Mouse (Mus musculus) retina, postnatal 1 day (tissue): ENCODE measurements around the gene Plcb4.
"Not testable (repeated sequence)": the region's sequence is repeated elsewhere in the genome, so short reads cannot be mapped to it uniquely, and the experiment has no call there.

ENCODE experiments used
- DNase-seq: peaks from one replicate; pipeline ENCODE4 v3.0.0-alpha.2; 2012

Gene Plcb4

DNA sequence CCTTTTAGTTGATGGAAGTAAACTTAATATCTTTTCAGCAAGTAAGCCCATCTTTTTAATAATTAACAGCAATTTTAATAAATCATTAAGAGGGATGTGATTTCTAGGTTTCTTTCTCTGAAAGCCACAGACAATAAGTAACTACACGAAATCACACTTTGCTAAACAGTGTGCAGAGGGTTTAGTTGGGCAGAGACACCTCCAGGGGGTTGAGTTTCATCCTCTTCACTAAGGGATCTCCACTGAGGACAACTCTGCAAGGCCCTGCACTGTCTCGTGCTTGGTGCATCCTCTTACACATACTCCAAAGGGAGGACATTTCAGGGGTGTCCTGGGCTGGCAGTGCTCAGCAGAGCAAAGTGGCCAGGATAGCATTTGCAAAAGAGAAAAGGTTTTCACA, 235.8 kb downstream of the Plcb4 start:
- no peak for DNase-seq

DNA sequence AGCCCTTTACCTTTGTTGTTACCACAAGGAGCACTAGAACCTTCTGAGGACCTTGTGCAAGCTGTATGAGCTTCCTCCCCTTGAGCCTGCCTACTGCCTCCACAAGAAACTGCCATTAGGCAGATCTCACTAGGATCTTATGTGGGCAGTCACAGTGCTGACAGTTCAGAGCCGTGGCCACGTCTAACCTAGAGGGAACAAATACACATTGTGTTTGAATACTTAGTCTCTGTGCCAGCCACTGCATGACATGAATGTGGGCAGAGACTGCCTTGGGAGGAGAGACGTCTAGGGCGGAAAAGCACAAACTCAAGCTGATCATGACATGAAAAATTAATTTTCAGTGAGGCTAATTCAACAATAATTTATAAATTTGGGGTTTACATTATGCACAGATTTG, 239.2 kb downstream of the Plcb4 start:
- no peak for DNase-seq

DNA sequence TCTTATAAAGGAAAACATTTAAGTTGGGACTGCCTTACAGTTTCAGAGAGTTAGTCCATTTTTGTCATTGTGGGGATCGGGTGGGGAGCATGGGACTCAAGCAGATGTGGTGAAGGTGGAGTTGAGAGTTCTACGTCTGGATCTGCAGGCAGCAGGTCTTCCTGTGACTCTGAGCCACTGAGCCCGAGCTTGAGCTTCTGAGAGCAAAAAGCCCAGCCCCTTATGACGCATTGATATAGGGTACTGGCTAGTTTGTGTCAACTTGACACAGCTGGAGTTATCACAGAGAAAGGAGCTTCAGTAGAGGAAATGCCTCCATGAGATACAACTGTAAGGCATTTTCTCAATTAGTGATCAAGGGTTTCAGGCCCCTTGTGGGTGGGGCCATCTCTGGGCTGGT, 241.1 kb downstream of the Plcb4 start:
- DNase-seq: not testable (repeated sequence)

DNA sequence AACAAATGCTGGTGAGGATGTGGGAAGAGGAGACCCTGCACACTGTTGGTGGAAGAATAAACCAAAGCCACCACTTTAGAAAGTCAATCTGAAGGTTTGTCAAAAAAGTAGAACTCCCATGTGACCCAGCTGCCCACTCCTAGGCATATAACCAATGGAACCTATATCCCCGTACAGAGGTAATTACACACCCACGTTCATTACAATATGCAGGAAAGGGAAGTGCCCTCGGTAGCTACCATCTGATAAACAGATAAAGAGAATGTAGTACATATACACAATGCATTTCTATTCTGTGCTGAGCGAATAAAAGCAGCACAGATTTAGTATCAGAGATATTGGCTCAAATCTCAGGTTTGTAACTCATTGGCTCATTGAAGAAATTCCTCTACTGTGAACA, 242.2 kb downstream of the Plcb4 start:
- DNase-seq: no peak

DNA sequence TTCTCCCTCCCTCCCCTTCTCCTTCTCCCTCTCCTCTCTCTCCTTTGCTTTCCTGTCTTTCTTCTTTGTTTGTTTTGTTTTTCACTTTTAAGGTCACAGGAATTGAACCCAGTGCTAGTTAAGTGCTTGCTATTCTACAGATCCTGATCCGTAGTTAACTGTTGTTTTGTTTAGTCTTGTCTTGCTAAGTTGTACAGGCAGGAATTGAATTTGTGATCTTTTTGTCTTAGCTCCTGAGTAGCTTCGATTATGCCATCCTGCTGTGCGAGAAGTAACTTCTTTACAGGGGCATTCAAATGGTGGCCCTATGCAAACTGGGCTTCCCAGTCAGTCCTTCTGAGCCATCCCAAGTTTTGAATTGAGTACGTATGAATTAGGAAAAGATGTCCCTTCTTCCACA, 245.5 kb downstream of the Plcb4 start:
- no peak for DNase-seq

DNA sequence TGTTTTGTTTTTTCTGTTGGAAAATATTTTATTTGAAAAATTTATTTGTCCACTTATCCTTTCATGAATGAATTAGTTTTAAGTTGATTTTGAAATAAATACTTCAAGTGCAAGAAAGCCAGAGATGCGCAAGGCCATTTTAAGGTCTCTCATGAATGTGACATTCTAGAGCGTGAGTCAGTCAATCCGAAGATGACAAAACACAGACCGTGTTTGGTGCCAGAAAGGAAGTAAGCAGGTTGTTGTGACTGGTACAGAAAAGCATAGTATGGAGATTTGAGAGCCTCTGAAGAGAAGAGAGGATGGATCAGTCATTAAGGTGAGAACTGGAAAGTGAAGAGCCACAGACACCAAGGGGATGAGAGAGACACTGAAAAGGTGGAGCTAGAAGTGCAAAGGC, 246.0 kb downstream of the Plcb4 start:
- no peak for DNase-seq

DNA sequence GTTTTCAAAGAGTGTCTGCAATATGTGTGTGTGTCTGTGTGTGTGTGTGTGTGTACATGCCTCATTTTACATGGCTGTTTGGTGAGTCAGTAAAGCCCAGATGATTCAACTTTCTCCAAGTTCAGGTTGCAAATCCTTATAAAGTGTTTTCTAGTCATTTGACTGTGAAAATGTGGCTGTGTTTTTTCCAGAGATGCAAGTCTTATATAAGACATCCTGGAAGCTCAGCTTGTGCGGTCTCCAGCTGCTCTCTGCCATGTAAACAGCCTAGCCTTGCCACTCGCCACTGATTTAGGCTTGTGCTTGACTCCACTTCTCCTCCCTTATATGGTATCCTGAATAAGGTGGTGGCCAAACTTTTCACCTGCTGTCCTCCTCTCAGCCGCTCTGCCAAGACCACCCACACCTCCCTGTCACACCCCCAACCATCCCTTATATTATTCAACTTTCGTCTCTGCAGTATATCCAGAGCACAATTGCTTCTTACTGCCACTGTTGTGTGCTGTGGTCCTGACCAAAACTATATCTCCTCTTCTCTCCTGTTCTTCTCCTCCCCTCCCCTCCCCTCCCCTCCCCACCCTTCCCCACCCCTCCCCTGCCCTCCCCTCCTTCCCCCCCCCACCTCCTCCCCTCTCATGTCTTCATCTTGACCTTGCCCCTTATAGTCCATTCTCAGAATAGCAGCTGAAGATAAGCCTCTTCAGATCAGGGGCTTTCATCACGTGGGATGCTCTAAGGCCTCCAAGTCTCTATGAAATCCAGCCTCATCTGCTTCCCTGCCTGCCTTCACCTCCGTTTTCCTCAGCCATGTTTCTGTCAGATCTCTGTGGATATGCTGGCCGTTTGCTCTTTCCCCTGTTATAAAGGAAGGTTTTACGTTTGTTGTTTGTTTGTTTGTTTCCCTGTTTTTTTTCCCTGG, 255.8 kb downstream of the Plcb4 start:
- peak; percentile 40 for DNase-seq

DNA sequence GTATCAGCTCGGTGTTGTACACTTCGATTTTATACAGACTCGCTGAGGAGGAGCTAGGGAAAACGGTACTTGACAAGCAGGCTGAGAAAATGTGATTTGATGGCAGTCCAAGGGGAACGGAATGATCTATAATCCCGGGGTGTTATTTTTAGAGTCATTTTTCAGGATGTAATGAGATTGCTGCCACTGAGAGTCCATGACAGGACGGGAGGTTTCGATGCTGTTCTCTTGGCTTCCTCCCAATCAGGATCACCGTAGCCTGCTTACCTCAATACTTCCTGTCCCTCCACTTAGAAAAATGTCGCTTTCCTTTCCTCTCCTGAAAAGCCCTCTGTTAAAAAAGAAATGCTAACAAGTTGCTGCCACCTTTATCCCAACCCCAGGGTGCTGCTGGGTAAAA, 257.1 kb downstream of the Plcb4 start:
- DNase-seq: no peak

DNA sequence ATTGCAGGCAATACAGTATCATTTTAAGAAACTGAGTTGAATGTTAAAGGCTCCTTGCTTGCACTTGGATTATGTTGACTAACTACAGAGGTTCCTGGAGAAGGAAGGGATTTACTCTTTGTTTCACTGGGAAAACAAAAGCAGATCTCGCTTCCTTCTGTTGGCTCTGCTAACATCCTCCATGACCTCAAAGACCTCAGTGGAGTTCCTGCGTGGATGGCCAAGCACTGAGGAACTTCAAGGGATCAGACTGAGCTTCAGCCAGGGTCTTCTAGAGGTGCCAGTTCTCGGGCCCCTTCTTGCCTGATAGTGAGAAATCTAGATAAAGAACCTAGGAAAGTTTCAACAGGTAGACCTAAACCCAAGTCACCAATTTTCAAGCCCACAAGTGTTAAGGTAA, 258.2 kb downstream of the Plcb4 start:
- no peak for DNase-seq

DNA sequence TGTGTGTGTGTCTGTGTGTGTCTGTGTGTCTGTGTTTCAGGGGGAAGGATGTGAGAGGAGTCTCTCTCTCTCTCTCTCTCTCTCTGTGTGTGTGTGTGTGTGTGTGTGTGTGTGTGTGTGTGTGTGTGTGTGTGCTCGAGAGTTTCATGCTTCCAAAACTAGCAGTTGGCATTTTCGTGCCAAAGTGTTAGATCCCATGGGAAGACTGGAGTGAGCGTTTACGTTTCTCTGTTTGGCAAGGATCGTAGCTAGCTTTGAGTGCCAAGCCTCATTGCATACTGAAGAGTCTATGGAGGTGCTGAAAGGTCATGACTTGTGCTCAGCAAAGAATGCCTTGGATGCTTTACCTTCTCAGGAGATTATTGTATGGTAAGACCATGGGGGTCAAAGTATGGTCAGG, 259.3 kb downstream of the Plcb4 start:
- no peak for DNase-seq

DNA sequence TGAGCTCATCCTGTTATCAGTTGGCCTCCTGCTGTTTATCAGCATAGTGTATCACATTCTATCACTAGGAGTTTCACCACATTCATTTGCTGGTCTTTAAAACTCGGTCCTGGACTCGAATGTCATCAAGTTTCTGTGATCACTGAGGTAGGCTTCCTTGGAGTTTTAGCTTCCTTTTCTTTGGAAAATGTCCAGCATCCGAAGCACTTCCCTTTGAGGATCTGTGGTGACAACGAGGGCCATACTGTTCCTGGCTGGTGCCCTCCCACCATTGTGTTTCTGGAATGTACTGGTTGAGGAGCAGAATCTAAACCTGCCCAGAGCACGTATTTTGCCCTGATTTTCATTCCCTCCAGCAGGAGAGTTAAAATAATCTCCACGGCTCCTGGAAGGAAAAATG, 260.8 kb downstream of the Plcb4 start:
- no peak for DNase-seq

DNA sequence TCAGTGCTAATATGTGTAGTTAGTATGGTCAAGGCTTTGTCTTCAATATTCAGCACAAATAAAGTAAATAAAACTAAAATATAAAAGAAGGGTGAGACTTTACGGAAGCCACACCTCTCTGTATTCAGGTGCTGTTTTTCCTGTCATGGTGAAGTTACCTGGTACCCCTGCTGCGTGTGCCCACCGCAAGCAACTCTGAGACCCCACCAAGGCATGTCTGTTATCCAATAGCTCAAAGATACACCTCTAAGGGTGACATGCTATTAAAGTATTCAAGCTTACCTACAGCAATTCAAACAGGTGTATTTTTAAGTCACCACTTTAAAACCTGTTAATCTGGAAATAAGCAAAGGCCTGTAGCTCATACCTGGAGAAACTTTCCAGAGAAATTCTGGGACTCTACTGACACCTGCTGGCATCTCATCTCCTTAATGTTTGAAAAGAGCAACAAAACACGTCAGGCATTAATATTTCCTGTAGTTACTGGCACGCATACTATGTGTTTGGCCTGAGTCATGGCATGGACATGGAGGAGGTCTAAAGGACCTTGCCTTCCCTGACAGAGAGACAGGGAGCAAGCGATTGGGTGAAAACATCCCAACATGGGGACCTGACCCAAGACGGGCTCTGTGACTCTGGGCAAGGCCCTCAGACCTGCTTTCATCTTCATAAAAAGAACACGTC, 268.0 kb downstream of the Plcb4 start:
- peak; percentile 53 for DNase-seq

DNA sequence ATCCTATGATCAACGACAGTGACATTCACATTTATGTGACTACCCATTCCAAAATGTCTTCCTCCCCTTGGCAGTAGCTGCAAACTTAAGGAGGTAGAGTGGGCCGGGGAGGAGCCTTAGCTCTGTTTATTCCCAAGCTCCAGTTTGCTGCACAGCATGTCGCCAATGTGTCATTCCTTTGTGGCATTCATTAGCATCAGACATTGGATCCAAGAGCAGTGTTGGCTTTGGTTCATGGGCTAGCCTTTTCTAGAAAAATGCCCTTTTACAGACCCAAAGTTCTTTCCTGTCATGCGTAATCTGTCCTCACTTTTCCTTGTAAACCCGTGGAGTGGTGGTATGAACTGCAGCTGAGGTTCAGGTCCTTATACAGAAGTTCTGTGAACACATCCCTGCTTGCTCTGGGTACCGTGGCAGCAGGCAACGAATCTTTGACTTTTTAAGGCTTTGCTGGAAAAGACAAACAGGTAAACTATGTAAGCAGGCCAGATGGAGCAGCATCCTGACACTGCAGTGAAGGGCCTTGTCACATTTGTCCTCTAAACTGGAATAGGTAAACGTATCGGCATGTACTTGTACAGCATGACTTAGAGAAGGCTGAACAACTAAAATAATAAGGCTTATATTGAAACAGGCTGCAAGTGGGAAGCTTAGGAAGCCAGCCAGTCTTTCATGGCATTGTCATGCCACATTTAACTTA, 270.4 kb downstream of the Plcb4 start:
- no peak for DNase-seq

DNA sequence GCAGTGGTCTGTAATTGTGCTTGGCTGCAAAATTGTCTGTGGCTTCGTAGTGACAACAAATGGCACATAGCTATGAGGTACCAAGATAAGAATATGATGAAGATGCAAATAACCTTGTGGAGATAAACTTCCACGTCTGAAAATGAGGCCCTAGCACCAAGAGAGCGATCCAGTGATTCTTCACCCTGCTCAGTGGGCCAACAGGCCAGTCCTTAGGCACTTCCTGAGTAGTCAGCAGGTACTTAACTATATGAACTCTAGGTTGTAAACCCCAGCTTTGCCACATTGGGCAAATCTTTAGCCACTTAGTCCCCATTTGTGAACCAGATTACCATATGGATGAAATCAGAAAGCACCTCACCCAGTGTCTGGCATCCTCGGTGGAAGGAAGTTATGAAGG, 271.9 kb downstream of the Plcb4 start:
- no peak for DNase-seq

DNA sequence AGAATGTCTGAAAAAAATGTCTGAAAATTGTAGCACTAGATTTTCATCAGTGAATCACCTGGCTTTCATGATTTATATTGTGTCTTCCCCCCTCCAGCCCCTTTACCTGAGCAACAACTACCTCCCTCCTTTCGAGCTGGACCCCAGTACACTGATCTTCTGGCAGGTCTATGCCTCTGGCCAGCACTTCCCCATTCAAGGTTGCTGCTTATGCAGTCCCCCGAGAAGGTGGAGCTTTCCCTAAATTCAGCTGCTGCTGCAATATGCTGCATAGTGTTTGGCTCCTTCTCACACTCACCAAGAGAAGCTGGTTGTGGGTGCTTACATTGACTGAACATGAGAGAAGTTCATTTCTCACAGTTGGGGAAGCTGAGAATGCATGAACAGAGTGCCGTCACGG, 273.8 kb downstream of the Plcb4 start:
- DNase-seq: no peak

DNA sequence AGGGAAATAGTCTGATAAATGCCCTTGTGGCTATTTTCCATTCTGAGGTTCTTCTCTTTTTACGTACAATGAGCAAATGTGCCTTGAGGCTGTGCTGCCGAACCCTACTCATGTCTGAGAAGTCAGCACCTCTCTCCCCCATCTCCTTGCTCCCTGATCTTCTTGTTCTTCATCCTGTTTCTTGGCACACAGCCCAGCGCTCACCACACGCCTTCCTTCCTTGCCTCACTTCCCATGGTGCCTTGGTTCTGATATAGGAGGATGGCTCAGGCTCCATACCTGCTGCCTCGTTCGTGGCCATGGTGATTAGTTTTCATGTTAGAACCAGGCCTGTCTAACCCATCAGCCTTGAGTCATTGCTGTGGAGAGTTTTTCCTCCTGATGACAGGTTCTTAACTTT, 277.6 kb downstream of the Plcb4 start:
- DNase-seq: no peak

DNA sequence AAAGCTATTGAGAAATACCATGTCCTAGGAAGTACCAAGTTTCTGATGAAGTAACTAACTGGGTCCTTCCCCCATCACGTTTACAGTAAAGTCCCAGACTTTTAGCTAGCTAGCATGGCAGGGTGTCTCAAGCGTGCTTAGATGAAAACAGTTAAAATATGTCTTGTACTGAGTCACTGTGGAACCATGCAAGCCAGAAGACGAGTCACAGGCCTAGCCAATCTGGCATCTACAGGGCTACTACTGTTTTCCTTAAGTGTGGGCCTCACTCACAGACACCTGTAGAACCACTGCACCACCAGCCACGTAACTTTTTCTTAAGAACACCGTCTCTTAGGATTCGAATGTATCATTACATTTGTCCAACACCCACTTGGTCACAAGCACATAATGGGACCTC, 278.8 kb downstream of the Plcb4 start:
- no peak for DNase-seq

DNA sequence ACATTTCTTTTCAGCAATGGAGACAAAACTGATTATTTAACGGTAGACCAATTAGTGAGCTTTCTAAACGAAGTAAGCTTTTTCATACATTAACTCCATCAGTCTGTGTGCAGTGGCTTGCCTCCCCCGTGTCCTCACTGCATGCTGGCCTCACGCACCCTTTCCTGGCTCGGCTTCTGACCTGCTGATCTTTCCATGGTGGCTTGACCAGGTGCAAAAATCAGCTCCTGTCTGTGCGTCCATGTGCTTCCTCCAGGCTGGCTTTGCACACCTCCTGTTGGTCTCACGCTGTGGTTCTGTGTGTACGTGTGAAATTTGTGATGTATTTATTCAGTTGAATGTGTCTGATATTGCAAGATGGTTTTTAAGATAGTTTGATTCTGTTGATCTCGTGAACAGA, 281.1 kb downstream of the Plcb4 start:
- no peak for DNase-seq

DNA sequence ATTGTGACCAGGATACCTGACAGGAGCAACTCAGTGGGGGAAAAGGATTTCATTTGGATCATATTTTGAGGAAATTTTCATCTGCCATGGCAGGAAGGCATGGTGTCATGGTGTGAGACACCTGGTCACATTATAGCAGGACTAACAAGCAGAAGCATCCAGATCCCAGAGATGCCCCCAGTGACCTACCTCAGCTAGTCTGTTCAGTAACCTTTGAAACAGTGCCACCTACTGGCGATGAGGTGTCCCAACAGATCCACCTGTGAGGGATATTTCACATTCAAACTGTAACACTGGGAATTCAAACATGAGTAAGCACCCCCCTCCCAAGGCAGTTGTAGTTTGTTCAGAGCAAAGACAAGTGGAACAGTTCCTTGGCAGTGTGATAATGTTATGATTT, 289.0 kb downstream of the Plcb4 start:
- DNase-seq: no peak

DNA sequence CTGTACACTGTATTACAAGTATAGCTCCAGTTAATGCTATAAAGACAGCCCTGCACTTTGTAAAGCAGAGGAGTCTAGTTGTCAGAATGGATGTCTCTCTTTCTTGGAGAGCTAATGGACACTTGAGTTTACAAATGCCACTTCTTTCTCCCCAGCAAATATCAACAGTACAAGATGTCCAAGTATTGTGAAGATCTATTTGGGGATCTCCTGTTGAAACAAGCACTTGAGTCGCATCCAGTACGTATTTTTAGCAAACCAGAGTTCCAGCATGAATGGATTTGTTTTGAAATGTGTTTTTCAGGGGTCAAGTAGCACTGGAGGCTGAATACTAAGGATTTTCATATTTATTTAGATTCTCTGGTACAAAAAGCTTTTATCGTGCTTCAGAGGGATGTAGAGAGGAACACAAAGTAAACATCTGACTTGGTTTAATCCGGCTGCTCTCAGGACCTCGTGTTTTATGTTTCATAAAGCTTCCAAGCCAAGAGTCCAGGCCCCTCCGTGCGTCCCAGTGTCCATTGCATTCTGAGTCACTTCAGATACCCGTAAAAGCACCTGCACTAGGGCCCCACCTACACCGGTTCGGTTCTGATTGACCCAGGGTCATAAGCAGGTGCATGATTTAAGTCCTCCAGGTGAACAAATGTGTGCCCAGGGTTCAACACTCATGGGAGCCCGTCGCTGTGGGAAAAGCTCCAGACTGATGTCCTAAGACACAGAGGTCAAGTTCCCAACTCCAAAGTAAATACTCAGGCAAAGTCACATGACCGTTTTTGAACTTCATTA, 296.1 kb downstream of the Plcb4 start:
- DNase-seq: no peak

DNA sequence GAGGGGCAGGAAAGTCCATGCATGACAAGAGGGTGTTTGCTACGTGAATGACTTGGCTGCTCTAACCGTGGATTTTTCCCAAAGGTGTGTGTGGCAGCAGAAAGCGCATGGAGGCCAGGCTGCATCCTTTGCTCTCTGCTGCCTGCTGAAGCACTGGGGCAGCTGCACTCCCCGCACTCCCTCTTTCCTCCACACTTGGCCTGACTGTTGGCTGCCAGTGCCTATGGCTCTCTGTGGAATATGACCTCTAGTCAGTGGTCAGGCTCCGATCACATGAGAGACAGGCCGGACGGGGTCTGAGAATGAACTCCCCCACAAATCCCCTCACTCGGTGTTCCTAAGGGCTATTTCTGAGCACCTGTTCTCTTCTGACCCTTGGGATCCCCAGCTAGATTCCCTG, 297.0 kb downstream of the Plcb4 start:
- no peak for DNase-seq

DNA sequence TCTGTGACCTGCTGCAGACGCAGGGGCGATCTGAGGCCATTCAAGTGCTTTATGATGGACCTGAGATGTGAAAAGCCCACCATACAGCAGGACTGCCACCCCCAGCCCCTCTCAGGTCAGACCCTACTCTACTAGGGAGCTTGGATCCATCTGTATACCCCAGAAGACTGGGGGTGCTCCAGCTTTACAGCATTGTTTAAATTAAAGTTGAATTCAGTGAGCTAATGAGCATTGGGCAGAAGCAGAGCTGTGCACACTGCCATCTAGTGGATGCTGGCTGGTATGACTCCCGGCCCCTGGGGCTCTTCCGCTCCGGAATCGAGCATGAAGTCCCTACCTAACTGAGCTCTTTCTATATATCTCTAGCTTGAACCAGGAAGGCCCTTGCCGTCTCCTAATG, 298.9 kb downstream of the Plcb4 start:
- DNase-seq: peak; percentile 71

DNA sequence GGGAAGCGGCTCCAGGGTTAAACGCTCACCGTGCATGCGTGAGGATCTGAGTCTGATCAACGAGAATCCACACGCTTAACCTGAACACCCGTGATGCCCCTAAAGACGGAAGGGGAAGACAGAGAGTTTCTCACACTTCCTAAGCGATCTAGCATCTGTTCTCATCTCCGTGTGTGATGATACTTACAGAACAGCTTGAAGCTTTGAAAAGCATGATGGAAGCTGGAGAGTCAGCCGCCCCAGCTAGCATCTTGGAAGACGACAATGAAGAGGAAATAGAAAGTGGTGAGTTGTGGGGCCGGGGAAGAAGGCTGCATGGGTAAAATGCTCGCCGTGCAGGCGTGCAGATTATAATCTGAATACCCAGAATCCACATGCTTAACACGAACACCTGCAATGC, 299.6 kb downstream of the Plcb4 start:
- no peak for DNase-seq
